Mouse (Mus musculus): ENCODE data around the gene Casp8ap2. TPM values are rescaled to one million over a fixed set of nuclear protein-coding genes. Genes with fewer than 3 reads are reported as not detected.
A peak's percentile ranks its signal among the peaks of the same experiment; 100 is the strongest.

Gene Casp8ap2
- polyA plus RNA-seq (2015; fragmentation: Nextera tagmentation; extraction: Ambion mirVana): 35.3 and 38.7 TPM in 2 replicates

- H3K4me3 ChIP-seq (replicated peaks; ENCODE audit: low read depth, low read length): peak within 1 kb of the TSS; percentile 86
- no peaks in the 10 kb centered on the region for H3K9me3 ChIP-seq (replicated peaks; ENCODE audit: low read length)
- no peaks in the 10 kb centered on the region for H3K36me3 ChIP-seq (ENCODE audit: insufficient read depth, low read length)
- 0 out of 2 replicates have a peak, but pooled peaks cover 4% of the 10 kb centered on the region for H3K4me1 ChIP-seq (replicated peaks; ENCODE audit: insufficient read depth, low read length)
- under 1% methylated on average over 67 of the region's 67 CpGs for WGBS
- H3K27me3 ChIP-seq (ENCODE audit: insufficient read depth, low read length): no peaks in the 10 kb centered on the region
- peak within 1 kb of the TSS; percentile 68 for H3K4me2 ChIP-seq (ENCODE audit: low read length)
- ATAC-seq (replicated peaks; ENCODE audit: low FRiP score, low read depth): peak; percentile 100
- peak within 1 kb of the TSS; percentile 84 for H3K9ac ChIP-seq (ENCODE audit: low read depth, low read length)
- peak within 1 kb of the TSS; percentile 85 for H3K27ac ChIP-seq
- peak; percentile 99 for DNase-seq (ENCODE audit: low spot score)
- TF ChIP-seq CTCF (IDR thresholded peaks at IDR 0.05; ENCODE audit: low read depth): no peak
Observed at GRCm38 (mm10) chr4:32615034-32615881, at the start of gene Casp8ap2. Gene Casp8ap2 (plus strand): TSS chr4:32615451.

- no peaks in the 10 kb centered on the region for H3K4me1 ChIP-seq (replicated peaks; ENCODE audit: insufficient read depth, low read length)
- 89% methylated on average over 4 of the region's 4 CpGs for WGBS
- no peak overlapping the region for H3K4me2 ChIP-seq (ENCODE audit: low read length)
- no peaks in the 10 kb centered on the region for H3K27me3 ChIP-seq (ENCODE audit: insufficient read depth, low read length)
- no peak for ATAC-seq (replicated peaks; ENCODE audit: low FRiP score, low read depth)
- H3K27ac ChIP-seq: no peak overlapping the region
- H3K36me3 ChIP-seq (ENCODE audit: insufficient read depth, low read length): no peaks in the 10 kb centered on the region
- no peak for DNase-seq (ENCODE audit: low spot score)
- no peak for TF ChIP-seq CTCF (IDR thresholded peaks at IDR 0.05; ENCODE audit: low read depth)
- no peak overlapping the region for H3K4me3 ChIP-seq (replicated peaks; ENCODE audit: low read depth, low read length)
- no peaks in the 10 kb centered on the region for H3K9me3 ChIP-seq (replicated peaks; ENCODE audit: low read length)
- no peak overlapping the region for H3K9ac ChIP-seq (ENCODE audit: low read depth, low read length)
Observed at GRCm38 (mm10) chr4:32569054-32569453, 46.2 kb upstream of the Casp8ap2 start.

- no peaks in the 10 kb centered on the region for H3K9me3 ChIP-seq (replicated peaks; ENCODE audit: low read length)
- no peak overlapping the region for H3K4me3 ChIP-seq (replicated peaks; ENCODE audit: low read depth, low read length)
- no peak overlapping the region for H3K9ac ChIP-seq (ENCODE audit: low read depth, low read length)
- no peak overlapping the region for H3K27ac ChIP-seq
- peak; percentile 34; the same call in 1 of the 2 replicates for TF ChIP-seq CTCF (IDR thresholded peaks at IDR 0.05; ENCODE audit: low read depth)
- H3K4me1 ChIP-seq (replicated peaks; ENCODE audit: insufficient read depth, low read length): no peaks in the 10 kb centered on the region
- no peaks in the 10 kb centered on the region for H3K36me3 ChIP-seq (ENCODE audit: insufficient read depth, low read length)
- no peak for DNase-seq (ENCODE audit: low spot score)
- no peak overlapping the region for H3K4me2 ChIP-seq (ENCODE audit: low read length)
- ATAC-seq (replicated peaks; ENCODE audit: low FRiP score, low read depth): no peak; the same call in 1 of the 2 replicates
- 61% methylated on average over 17 of the region's 17 CpGs for WGBS
- no peaks in the 10 kb centered on the region for H3K27me3 ChIP-seq (ENCODE audit: insufficient read depth, low read length)
Observed at GRCm38 (mm10) chr4:32569995-32570938, 45.0 kb upstream of the Casp8ap2 start.

- Histone ChIP-seq H3K27ac (no peak overlapping the region), H3K27me3 (ENCODE audit: insufficient read depth, low read length) (no peaks in the 10 kb centered on the region), H3K36me3 (ENCODE audit: insufficient read depth, low read length) (no peaks in the 10 kb centered on the region), H3K4me1 (replicated peaks; ENCODE audit: insufficient read depth, low read length) (no peaks in the 10 kb centered on the region), H3K4me3 (replicated peaks; ENCODE audit: low read depth, low read length) (no peak overlapping the region), H3K9ac (ENCODE audit: low read depth, low read length) (no peak overlapping the region), H3K4me2 (ENCODE audit: low read length) (no peak overlapping the region), H3K9me3 (replicated peaks; ENCODE audit: low read length) (no peaks in the 10 kb centered on the region)
- TF ChIP-seq CTCF (IDR thresholded peaks at IDR 0.05; ENCODE audit: low read depth): no peak
- ATAC-seq (replicated peaks; ENCODE audit: low FRiP score, low read depth): no peak
- 75% methylated on average over 8 of the region's 8 CpGs for WGBS
- no peak for DNase-seq (ENCODE audit: low spot score)
Observed at GRCm38 (mm10) chr4:32570939-32571317, 44.3 kb upstream of the Casp8ap2 start.

- Histone ChIP-seq H3K27ac (no peak overlapping the region), H3K4me1 (replicated peaks; ENCODE audit: insufficient read depth, low read length) (no peaks in the 10 kb centered on the region), H3K9me3 (replicated peaks; ENCODE audit: low read length) (no peaks in the 10 kb centered on the region), H3K27me3 (ENCODE audit: insufficient read depth, low read length) (no peaks in the 10 kb centered on the region), H3K36me3 (ENCODE audit: insufficient read depth, low read length) (no peaks in the 10 kb centered on the region), H3K4me2 (ENCODE audit: low read length) (no peak overlapping the region), H3K9ac (ENCODE audit: low read depth, low read length) (no peak overlapping the region), H3K4me3 (replicated peaks; ENCODE audit: low read depth, low read length) (no peak overlapping the region)
- ATAC-seq (replicated peaks; ENCODE audit: low FRiP score, low read depth) (no peak), DNase-seq (ENCODE audit: low spot score) (no peak)
- 61% methylated on average over 3 of the region's 3 CpGs for WGBS
- TF ChIP-seq CTCF (IDR thresholded peaks at IDR 0.05; ENCODE audit: low read depth): no peak
Observed at GRCm38 (mm10) chr4:32571441-32571840, 43.8 kb upstream of the Casp8ap2 start.

- ATAC-seq (replicated peaks; ENCODE audit: low FRiP score, low read depth) (no peak; the same call in 1 of the 2 replicates), DNase-seq (ENCODE audit: low spot score) (peak; percentile 81)
- 68% methylated on average over 1 of the region's 1 CpGs for WGBS
- TF ChIP-seq CTCF (IDR thresholded peaks at IDR 0.05; ENCODE audit: low read depth): peak; percentile 83
- H3K9ac ChIP-seq (ENCODE audit: low read depth, low read length): no peak overlapping the region
- no peak overlapping the region for H3K4me3 ChIP-seq (replicated peaks; ENCODE audit: low read depth, low read length)
- H3K27ac ChIP-seq: no peak overlapping the region
- no peaks in the 10 kb centered on the region for H3K36me3 ChIP-seq (ENCODE audit: insufficient read depth, low read length)
- no peak overlapping the region for H3K4me2 ChIP-seq (ENCODE audit: low read length)
- H3K27me3 ChIP-seq (ENCODE audit: insufficient read depth, low read length): no peaks in the 10 kb centered on the region
- H3K4me1 ChIP-seq (replicated peaks; ENCODE audit: insufficient read depth, low read length): no peaks in the 10 kb centered on the region
- no peaks in the 10 kb centered on the region for H3K9me3 ChIP-seq (replicated peaks; ENCODE audit: low read length)
Observed at GRCm38 (mm10) chr4:32572118-32572517, 43.1 kb upstream of the Casp8ap2 start.
